Mouse (Mus musculus): Measurements from ENCODE around the gene Ttbk2. TPM values are rescaled to one million over a fixed set of nuclear protein-coding genes. Genes with fewer than 3 reads are reported as not detected.

Ttbk2 gene
- total RNA-seq, 1 experiment: 6.0 TPM

GRCm38 (mm10) chr2:120849449-120850423 is 668 bp downstream of the Ttbk2 start, which contains the start of gene Cdan1:
Gene Cdan1, minus strand, starts transcription at chr2:120850128.
- Histone ChIP-seq H3K9ac (ENCODE audit: insufficient read depth, low read depth, low read length, poor library complexity, severe bottlenecking) (peak within 1 kb of the TSS; percentile 87), H3K27ac (ENCODE audit: insufficient read depth, low read depth, low read length, poor library complexity, severe bottlenecking) (no peak within 1 kb of the TSS), H3K4me1 (ENCODE audit: control insufficient read depth in 2 of 2, insufficient read depth in 2 of 2, low read length in 2 of 2, poor library complexity in 1 of 2) (no peaks in the 10 kb centered on the region), H3K9me3 (ENCODE audit: control insufficient read depth, insufficient read depth, low read depth, low read length) (no peaks in the 10 kb centered on the region), H3K36me3 (ENCODE audit: control insufficient read depth, insufficient read depth, low read length, poor library complexity, severe bottlenecking) (no peaks in the 10 kb centered on the region), H3K4me3 (ENCODE audit: insufficient read depth in 1 of 2, low read depth in 1 of 2, low read length in 2 of 2, poor library complexity in 1 of 2, severe bottlenecking in 1 of 2) (peak within 1 kb of the TSS; percentile 81 to 98)
- peak; percentile 40 for DNase-seq (ENCODE audit: low read depth, low spot score)
- TF ChIP-seq MAFK (IDR thresholded peaks at IDR 0.05; ENCODE audit: insufficient read depth, low read depth, low read length): no peak
- in situ Hi-C loops (cut with MboI; ENCODE audit: low sequenced_read_pairs in 2 of 2, unreplicated experiment in 2 of 2): no loop called here

- Histone ChIP-seq H3K9me3 (ENCODE audit: control insufficient read depth, insufficient read depth, low read depth, low read length) (no peaks in the 10 kb centered on the region), H3K27ac (ENCODE audit: insufficient read depth, low read depth, low read length, poor library complexity, severe bottlenecking) (no peak overlapping the region), H3K9ac (ENCODE audit: insufficient read depth, low read depth, low read length, poor library complexity, severe bottlenecking) (no peak overlapping the region), H3K4me1 (ENCODE audit: control insufficient read depth in 2 of 2, insufficient read depth in 2 of 2, low read length in 2 of 2, poor library complexity in 1 of 2) (no peaks in the 10 kb centered on the region), H3K36me3 (ENCODE audit: control insufficient read depth, insufficient read depth, low read length, poor library complexity, severe bottlenecking) (no peaks in the 10 kb centered on the region), H3K4me3 (ENCODE audit: insufficient read depth in 1 of 2, low read depth in 1 of 2, low read length in 2 of 2, poor library complexity in 1 of 2, severe bottlenecking in 1 of 2) (no peak overlapping the region)
- no peak for DNase-seq (ENCODE audit: low read depth, low spot score)
- in situ Hi-C loops (cut with MboI; ENCODE audit: low sequenced_read_pairs in 2 of 2, unreplicated experiment in 2 of 2): no loop called here
- no peak for TF ChIP-seq MAFK (IDR thresholded peaks at IDR 0.05; ENCODE audit: insufficient read depth, low read depth, low read length)
- no peak for TF ChIP-seq CHD2 (IDR thresholded peaks at IDR 0.05; ENCODE audit: low read depth, low read length)
Observed at GRCm38 (mm10) chr2:120845280-120845679, 5.1 kb downstream of the Ttbk2 start.

- Histone ChIP-seq H3K27ac (ENCODE audit: insufficient read depth, low read depth, low read length, poor library complexity, severe bottlenecking) (no peak overlapping the region), H3K4me1 (ENCODE audit: control insufficient read depth in 2 of 2, insufficient read depth in 2 of 2, low read length in 2 of 2, poor library complexity in 1 of 2) (no peaks in the 10 kb centered on the region), H3K9me3 (ENCODE audit: control insufficient read depth, insufficient read depth, low read depth, low read length) (no peaks in the 10 kb centered on the region), H3K9ac (ENCODE audit: insufficient read depth, low read depth, low read length, poor library complexity, severe bottlenecking) (no peak overlapping the region), H3K36me3 (ENCODE audit: control insufficient read depth, insufficient read depth, low read length, poor library complexity, severe bottlenecking) (no peaks in the 10 kb centered on the region), H3K4me3 (ENCODE audit: insufficient read depth in 1 of 2, low read depth in 1 of 2, low read length in 2 of 2, poor library complexity in 1 of 2, severe bottlenecking in 1 of 2) (no peak overlapping the region)
- DNase-seq (ENCODE audit: low read depth, low spot score): no peak
- in situ Hi-C loops (cut with MboI; ENCODE audit: low sequenced_read_pairs in 2 of 2, unreplicated experiment in 2 of 2): no loop called here
- no peak for TF ChIP-seq HCFC1 (IDR thresholded peaks at IDR 0.05; ENCODE audit: borderline replicate concordance, insufficient read depth, low read length)
- TF ChIP-seq ZNF384 (IDR thresholded peaks at IDR 0.05; ENCODE audit: low read depth, low read length): no peak
- no peak for TF ChIP-seq CHD2 (IDR thresholded peaks at IDR 0.05; ENCODE audit: low read depth, low read length)
- no peak for TF ChIP-seq ZC3H11A (IDR thresholded peaks at IDR 0.05; ENCODE audit: borderline replicate concordance, low read depth, low read length)
- no peak for TF ChIP-seq MAFK (IDR thresholded peaks at IDR 0.05; ENCODE audit: insufficient read depth, low read depth, low read length)
Observed at GRCm38 (mm10) chr2:120843990-120844389, 6.4 kb downstream of the Ttbk2 start.

- TF ChIP-seq MAFK (IDR thresholded peaks at IDR 0.05; ENCODE audit: insufficient read depth, low read depth, low read length): no peak
- no peak for TF ChIP-seq HCFC1 (IDR thresholded peaks at IDR 0.05; ENCODE audit: borderline replicate concordance, insufficient read depth, low read length)
- TF ChIP-seq CHD2 (IDR thresholded peaks at IDR 0.05; ENCODE audit: low read depth, low read length): no peak
- TF ChIP-seq ZNF384 (IDR thresholded peaks at IDR 0.05; ENCODE audit: low read depth, low read length): no peak
- TF ChIP-seq ZC3H11A (IDR thresholded peaks at IDR 0.05; ENCODE audit: borderline replicate concordance, low read depth, low read length): no peak
- no peaks in the 10 kb centered on the region for H3K9me3 ChIP-seq (ENCODE audit: control insufficient read depth, insufficient read depth, low read depth, low read length)
- in situ Hi-C loops (cut with MboI; ENCODE audit: low sequenced_read_pairs in 2 of 2, unreplicated experiment in 2 of 2): no loop called here
- no peak overlapping the region for H3K9ac ChIP-seq (ENCODE audit: insufficient read depth, low read depth, low read length, poor library complexity, severe bottlenecking)
- H3K4me3 ChIP-seq (ENCODE audit: insufficient read depth in 1 of 2, low read depth in 1 of 2, low read length in 2 of 2, poor library complexity in 1 of 2, severe bottlenecking in 1 of 2): no peak overlapping the region
- no peak overlapping the region for H3K27ac ChIP-seq (ENCODE audit: insufficient read depth, low read depth, low read length, poor library complexity, severe bottlenecking)
- no peaks in the 10 kb centered on the region for H3K4me1 ChIP-seq (ENCODE audit: control insufficient read depth in 2 of 2, insufficient read depth in 2 of 2, low read length in 2 of 2, poor library complexity in 1 of 2)
- DNase-seq (ENCODE audit: low read depth, low spot score): no peak
- H3K36me3 ChIP-seq (ENCODE audit: control insufficient read depth, insufficient read depth, low read length, poor library complexity, severe bottlenecking): no peaks in the 10 kb centered on the region
Observed at GRCm38 (mm10) chr2:120841211-120841610, 9.2 kb downstream of the Ttbk2 start.

Measured in ES-E14 (cell line).